Mouse (Mus musculus): ENCODE measurements at regions not wholly inside any gene's neighbourhood (a gene's known extent, or its start where the extent isn't known, plus 50 kb on each side); places are given as distances from the start of the nearest gene placed in this dataset.

DNA sequence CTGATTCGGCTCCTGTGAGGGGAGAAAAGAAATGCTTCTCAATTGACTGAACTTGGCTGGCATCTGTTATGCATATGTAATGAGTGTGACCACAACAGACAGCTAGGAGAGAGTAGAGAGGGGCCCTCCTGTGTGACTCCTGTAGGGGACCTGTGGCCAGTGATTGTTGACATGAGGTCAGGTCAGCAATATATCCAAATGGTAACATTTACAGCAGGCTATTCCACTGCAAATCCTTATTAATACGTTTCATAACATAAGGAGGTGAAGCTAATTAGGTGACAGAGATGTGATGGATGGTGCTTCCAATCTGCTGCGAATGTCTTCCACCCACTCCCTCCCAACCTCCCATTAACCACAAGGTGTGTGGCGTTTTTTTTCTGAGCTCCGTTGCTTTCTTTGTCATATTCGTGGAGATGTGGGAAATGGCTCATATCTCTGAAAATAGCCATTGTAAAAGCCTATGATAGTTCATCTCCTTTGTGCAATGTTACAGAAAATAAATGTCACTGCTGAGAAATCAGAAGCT lies 309.5 kb downstream of the Irx1 start:
- no peak for DNase-seq (ENCODE audit: low read depth, low spot score)

DNA sequence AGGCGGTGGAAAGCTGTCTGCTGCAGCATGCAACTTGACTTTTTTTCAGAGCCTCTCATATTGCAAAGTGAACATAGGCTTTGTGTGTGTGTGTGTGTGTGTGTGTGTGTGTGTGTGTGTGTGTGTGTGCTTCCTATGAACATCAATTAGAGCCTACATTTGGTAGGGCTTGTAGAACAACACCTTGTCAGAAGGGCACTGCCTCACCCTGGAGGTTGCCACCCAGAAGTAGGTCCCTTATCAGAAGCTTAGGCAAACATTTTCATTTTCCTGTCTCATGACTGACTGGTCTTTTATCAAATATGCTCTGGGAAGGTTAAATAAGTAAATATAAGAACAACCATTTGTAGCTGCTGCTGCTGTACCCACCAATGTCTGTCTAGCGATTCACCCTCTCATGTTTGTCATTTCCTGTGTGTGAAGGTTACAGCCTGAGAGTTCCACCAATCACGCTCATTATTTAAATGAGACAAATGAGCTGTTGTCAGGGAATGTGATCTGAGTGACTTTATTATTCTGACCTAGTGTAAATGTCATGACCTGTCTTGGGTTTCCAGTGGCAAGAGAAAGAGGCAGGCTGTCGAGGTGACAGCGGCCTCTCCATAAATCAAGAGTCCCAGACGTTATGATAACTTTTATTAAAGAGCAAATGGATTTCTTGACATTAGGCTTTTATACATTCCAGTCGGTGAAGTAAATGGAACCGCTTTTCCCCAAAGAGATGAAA lies 310.1 kb downstream of the Irx1 start:
- DNase-seq (ENCODE audit: low read depth, low spot score), result no peak

DNA sequence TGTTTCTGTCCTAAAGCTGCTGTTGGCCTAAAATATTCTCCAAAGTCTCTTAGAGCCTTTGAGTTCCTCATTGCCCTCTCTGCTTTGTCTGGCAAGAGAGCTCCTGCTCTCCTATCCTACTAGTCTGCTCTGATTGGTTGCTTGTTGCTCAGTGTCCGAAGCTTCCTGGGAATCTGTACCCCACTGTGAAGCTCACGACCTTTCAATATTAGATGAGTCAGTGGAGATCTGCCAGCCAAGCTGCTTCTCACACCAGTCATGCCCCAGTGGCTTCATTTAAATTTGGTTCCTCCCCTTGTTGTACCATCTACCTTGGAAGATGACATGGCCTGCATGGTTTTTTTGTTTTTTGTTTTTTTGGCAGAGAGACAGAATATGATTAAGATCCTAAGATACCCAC lies 313.6 kb downstream of the Irx1 start:
- no peak for DNase-seq (ENCODE audit: low read depth, low spot score)

DNA sequence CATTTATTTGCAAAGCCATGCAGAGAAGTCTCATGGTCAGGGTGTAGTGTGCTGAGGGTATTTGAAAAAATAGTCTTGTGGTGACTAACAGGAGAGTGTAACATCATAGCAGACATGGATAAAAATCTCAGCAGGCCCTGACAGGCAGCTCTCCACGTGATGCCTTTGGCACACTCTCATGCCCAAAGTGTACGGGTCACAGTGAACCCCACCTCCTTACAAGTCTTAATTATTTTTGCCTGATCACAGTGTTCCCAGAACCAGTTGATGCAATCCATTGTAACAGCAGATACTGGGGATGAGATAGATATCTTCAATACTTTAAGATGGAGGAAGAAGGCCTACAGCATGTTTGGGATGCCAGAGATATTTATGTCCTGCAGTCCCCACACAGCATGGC lies 314.5 kb downstream of the Irx1 start:
- no peak for DNase-seq (ENCODE audit: low read depth, low spot score)

DNA sequence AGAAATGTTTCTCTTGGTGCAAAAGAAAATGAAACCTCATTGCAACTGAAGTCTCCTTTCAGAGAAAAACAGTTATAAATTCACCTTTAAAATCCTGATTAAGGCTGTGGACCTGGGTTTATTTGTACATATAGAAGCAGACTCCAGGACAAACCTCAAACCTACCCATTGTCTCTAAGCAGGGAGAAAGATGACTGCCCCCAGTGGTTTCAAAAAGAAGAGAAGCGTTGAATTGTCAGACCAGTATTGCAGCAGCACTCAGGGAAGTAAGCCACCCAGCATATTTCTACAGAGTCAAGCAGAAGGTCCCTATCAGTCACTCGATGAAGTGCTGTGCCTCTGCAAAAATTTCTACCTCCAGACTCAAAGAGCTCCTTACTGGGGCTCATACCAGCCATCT lies 332.1 kb downstream of the Irx1 start:
- no peak for DNase-seq (ENCODE audit: low read depth, low spot score)

DNA sequence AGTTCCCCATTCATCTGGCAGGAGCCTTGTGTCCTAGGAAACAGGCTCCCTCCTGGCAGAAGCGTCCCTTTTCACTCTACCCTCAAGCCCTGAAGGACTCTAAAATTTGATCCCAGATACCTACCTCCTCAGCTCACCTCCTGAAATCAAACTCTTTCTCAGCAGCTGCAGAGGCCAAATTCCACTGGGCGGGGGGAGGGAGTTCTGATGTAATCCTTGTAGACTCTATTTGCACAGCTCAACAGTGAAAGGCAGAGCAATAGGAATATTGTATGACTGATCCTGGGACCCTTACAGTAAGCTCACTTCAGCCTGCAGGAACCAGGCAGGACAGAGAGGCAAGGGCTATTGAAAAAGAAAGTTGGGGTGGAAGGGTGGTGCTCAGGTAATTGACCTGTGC lies 346.3 kb downstream of the Irx1 start:
- peak; percentile 2 for DNase-seq (ENCODE audit: low read depth, low spot score)

DNA sequence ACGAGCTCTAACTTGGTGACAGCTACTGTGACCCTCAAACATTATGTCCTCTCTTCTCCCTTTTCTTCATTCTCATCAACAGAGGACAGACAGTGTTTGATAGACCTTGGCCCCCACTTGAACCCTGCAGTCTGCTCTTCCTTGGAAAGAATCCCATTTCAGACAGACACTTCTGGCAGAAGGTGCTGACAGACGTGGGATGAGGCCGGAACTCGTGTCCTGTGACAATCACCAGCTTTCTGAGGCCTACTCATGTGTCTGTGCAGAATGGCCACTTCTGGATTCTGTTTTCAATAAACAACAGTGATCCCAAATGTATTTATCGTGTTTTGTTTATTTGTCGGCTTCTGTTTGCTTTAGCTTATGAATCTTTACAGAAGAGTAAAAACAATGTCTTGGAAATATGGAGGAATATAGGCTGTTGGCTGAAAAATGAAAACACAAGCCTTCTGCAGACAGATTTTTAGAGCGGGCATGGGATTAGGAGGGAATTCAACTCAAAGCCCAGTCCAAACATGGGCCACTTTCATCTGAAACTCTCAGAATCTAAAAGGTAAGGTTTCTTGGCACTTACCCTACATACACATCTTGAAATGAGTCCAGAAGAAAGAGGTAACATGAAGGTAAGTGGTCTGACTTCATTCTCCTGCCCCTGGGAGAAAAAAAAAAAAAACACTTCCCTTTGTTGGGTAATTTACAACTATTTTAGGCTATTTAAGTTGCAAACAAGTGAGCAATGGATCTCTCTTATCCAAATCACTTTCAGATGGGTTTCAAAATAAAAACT lies 350.9 kb downstream of the Irx1 start:
- DNase-seq (ENCODE audit: low read depth, low spot score), result no peak

DNA sequence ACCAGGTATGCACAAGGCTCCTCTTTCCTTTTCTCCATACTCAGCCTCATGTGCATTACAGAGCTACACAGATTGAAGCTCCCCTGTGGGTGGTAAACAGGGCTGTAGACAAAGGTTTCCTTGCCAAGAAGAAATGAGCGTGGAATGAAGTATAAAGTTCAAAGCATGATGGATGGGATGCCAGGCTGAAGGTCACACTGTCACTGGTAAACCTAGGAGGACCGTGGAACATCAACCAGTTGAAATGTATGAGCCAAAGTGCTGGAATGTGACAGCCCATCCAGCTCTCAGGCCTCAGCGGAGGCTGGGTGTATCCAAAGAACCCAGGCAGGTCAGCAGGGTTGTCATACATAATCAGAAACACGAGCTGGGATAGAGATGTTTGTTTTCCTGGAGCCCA lies 381.0 kb downstream of the Irx1 start:
- DNase-seq (ENCODE audit: low read depth, low spot score), result peak; percentile 13

DNA sequence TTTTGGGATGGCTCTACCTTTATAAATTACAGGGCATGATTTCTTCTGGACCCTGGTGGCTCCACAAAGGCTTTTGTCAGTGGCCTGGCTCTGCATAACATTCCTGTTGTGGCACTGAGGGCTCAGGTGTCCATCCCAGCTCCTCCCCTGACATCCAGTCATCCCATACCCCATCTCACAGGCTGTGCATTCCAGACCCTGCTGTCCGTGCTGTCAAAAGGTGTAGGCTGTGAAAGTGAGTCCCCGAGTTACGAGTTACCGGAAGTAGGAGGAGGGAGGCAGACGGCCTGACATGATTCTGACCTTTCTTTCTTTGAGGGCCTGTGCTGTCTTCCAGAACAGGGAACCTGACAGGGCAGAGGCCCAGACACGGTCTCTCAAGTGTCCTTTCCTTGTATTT lies 397.6 kb downstream of the Irx1 start:
- no peak for DNase-seq (ENCODE audit: low read depth, low spot score)

DNA sequence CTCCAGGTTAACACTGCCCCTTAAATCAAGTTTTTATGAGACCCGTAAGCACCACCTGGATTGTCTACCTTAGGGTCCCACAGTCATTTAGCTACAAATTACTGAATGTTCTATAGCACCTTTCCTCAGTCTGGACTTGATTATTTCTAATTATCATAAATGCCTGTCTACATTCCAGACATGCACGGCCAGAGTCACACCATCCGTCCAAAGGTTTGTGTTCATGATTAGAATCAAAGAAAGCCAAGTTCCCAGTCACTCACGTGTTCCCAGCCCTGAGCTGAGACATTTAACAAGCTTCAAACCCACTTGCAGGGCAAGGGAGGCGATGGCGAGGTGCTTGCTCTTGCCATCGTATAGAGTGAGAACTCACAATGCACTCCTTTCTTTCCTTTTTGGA lies 398.1 kb downstream of the Irx1 start:
- DNase-seq (ENCODE audit: low read depth, low spot score), result no peak

DNA sequence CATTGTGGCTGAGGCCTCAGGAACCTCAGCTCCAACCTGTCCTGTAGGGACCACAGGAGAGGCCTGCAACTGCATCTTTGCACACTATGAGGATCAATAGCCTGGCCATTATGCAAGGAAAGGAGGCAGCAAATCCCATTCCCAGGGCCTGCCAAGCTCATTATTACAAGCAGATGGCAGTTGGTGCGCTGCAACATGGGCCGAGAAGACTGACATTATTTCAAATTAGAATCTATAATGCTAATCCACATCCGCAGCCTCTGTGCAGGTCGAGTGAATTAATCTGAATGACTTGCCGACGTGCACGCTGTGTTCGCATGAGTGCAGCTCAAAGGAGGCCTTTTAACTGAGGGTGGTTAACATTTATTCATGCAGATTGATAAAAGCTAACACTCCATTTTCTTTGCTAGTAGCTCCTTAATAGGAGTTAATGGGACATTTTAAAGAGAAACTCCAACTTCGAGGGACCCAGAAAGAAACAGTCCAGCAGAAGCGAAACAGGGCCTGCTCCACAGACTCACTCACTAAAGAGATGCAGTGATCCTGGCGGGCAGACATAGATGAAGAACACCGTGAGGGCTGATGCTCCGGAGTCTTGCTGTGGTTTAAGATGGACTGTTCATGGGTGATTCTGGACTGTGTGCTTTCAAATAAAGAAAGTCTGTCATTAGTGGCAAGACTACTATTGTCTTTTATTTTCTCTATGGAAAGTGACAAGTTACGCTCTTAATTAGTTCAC lies 404.9 kb downstream of the Irx1 start:
- no peak for DNase-seq (ENCODE audit: low read depth, low spot score)

DNA sequence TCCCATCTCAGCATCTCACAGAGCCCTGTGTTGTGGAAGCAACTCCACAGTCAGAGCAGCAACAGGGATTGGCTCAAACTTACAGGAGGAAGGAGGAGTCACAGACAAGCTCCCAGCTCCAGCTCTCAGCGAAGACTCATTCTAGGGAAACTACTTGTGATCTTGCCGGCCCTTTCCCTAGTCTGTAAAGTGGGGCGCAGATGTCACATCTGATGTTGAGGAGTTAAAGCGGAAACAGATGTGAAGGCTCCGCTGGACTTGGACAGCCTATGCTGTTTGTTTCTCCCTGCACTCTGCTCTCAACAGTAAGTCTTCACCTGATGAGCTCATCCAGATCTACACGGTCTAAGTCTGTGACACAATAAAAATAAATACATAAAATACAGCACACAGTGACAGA lies 408.1 kb downstream of the Irx1 start:
- DNase-seq (ENCODE audit: low read depth, low spot score), result no peak

DNA sequence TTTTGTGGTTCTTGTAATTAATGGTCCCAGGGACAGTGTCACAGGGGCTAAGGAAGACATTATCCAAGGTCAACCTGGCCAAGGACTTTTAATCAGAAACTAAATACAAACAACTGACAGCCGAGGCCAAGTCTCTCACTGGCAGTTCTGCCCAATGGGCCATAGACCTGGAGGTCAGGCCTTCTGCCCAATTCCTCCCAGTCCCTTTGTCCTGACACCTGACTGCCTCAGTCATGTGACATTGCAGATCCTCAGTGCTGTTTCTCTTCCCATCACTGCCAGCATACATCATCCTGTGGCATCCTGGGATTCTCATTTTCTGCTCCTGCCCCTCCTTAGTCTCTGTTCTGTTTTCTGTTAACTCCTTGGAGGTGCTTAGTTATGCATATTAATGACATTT lies 413.4 kb downstream of the Irx1 start:
- no peak for DNase-seq (ENCODE audit: low read depth, low spot score)

DNA sequence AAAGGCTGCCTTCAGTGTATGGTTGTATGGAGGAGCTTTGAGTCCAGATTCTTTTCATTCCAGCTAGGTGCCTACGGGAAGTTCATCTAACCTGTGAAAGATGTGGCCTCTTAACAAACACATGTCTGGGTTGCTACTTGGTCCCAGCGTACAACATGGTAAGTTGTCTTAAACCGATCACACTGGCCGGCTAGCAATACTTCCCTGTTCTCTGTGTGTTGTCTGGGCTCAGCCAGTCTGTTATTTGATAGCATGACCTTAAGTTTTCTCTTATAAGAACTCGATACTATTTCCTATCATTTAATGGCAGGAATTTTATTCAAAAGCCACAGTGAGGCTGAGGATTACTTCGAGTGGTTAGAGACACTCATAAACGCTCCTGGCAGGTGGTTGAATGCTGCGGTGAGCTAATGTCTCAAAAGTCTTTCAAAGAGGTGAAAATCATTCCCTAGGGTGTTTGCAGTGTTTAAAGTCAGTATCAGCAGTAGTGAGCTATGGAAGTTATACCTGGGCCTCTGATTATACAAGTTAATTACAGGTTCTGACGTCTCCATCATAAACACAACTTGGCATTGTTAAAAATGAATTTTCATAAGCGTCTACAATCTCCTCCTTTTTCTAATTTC lies 414.2 kb downstream of the Irx1 start:
- no peak for DNase-seq (ENCODE audit: low read depth, low spot score)

DNA sequence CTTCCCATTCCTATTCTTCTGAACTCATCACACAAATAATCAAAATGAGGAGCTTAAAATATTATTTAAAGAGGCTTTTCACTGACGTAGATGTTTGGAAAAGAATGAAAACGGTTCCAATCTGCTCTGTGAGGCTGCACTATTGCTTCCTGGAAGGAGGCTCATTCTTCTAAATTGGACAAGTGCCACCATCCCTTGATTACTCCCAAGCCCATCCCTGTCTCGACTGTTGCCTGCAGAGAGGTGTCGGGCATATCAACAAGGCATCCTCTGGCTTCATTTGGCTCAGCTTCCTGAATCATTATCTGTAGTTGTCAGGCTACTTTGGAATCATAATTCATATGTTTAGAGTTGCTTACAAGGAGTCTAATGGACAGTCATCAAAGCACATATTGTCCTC lies 425.3 kb downstream of the Irx1 start:
- DNase-seq (ENCODE audit: low read depth, low spot score), result no peak

DNA sequence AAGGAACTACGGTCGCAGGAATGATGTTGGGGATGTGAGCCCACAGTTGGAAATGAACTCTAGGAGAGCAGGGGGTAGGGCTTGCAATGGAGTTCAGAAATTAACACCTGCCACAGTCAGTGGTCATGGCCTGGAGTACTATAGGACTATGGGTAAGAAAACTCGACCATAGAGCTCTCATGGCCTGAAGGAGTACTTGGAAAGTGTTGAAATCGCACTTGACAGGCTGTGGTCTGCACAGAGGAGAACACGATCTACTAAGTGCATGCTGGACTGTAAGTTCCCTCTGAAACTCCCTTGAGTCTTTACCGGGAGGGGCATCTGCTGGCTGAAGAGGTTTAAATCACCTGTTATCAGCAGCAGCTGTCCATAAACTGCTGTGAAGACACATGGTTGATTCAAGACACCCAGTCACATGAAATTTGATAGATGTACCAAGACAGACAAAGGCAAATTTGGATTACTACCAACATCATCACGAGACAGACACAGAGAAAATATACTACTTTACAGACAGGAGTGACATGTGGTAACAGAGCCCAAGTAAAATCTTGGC lies 430.6 kb downstream of the Irx1 start:
- DNase-seq (ENCODE audit: low read depth, low spot score), result no peak

DNA sequence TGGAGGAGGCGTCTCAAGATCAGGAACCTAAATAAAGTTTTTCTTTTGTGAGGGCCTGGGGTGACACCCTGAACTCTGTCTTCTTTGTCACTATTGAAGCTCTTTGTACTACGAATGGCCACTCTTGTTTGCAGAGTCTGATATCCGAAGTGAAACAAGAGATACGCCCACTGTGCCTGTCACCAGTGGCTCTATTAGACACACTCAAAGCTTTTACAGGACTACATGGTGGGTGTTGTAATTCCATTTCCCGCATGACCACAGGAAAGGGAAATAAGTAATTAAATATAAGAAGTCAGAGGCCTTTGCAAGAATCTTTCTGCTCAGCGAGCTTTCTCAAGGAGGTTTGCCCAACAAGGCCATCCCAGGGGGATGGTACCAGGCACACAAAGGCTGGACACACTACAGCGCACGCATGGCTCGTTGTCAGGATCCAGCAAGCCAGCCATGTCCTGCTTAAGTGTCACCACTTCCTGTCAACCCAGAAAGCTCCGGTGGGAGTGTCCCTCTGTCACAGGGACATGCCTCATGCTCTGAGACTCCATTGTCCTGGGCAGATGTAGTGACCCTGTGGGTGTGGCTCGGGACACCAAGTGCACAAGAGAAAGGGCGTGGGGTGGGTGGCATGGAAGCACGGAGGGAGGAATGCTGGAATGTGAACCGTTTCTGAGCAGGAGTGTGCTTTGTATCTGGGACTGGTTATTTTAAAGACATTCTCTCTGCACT lies 434.0 kb downstream of the Irx1 start:
- no peak for DNase-seq (ENCODE audit: low read depth, low spot score)

DNA sequence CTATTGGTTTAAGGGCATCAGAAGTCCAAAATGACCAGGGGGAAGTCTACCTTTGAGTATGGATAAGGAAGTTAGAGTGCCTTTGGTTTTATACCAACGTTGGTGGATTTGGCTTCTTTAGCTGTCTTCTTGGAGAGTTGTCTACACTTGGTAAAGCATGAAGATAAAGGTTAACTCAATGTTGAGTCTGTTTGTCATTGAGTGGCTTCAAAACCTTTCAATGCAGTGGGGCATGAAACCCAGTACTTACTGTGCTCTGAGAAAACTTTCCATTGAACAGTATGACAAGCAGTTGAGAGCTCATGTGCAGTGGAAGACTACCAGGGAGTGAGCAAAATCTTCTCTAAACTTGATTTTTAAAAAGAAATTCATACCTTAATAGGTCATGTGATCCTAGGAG lies 445.7 kb downstream of the Irx1 start:
- no peak for DNase-seq (ENCODE audit: low read depth, low spot score)

DNA sequence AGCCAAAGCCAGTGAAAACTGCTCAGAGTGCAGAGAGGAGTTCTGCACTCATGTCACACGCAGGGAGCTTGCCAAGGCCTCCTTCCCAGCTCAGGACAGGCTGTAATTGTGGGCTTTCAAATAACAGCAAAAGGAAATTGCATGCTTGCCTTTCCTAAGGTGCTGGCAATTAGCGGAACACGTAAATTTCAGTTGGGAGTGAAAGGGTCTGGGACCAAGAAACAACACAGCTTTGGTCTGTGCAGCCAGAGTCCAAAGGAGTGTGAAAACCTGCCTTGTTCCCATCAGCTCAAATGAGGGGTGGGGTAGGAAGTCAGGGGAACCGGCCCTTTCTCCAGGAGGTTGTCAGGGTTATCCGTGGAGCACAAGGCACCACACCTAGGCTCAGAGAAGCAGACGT lies 450.3 kb downstream of the Irx1 start:
- no peak for DNase-seq (ENCODE audit: low read depth, low spot score)

DNA sequence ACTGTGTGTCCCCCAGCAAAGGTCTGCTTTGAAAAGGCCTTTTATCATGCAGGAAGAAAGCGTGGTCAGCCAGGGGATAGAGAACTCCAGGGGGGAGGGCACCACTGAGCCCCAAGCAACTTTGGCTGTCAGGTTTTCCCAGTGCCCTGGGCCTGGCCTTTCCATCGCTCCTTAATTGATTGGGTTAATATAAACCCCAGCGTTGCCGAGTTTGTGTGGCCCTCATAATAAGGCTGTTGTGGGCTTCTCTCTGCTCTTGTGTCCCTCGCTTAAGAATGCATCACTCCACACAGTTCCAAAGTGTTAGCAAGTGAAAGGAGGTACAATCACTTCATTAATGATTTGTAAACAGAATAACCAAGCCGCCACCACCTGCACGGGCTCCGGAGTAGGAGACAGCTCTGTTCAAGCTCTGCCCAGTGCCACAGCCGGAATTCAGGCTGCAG lies 455.5 kb downstream of the Irx1 start:
- no peak for DNase-seq (ENCODE audit: low read depth, low spot score)

DNA sequence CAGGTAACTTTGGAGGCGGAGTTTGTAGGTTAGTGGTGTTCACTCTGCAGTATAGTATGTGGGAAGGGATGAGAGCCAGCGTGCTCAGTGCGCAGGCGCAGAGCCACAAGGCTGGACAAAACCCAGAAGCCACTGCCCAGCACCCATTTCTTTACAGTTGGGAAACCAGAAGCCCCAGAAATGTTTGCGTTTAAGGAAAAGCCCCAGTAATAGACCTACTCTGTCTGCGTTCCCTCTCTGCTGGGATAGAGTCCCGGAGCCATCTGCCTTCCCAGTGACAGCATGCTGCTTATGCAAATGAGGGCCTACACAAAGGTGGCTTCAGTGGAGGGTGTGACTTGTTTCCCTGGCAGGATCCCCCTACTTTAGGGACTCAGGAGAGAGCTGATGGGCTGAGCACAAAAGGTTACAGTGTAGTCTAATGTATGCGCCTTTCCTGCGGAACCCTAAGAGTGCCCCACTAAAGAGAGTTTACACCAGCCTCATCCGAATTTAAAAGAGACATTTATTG lies 456.0 kb downstream of the Irx1 start:
- DNase-seq (ENCODE audit: low read depth, low spot score), result no peak

Data from embryo, embryonic 11.5 days (tissue).